Mouse (Mus musculus) G1E (cell line): Measurements from ENCODE around the gene R3hdm2. TPM values are rescaled to one million over a fixed set of nuclear protein-coding genes. Genes with fewer than 3 reads are reported as not detected.

Experiments
- ATAC-seq: 2 replicates; pipeline ENCODE4 v1.8.0; 2016; ENCODE audit warnings: mild to moderate bottlenecking; ENCODE audit not compliant: insufficient number of reproducible peaks, poor library complexity, low FRiP score, severe bottlenecking; ENCODE audit errors: extremely low read depth
- DNase-seq: peaks from one replicate; pipeline ENCODE4 v3.0.0; 2012; ENCODE audit warnings: low spot score
- H3K27me3 ChIP-seq: 2 replicates; pipeline ENCODE4 v1.6.1; 2012; ENCODE audit warnings: mild to moderate bottlenecking, low read length, inconsistent platforms; ENCODE audit not compliant: insufficient read depth
- H3K36me3 ChIP-seq: replicated peaks from 2 replicates; pipeline ENCODE3; 2012; ENCODE audit warnings: mild to moderate bottlenecking, inconsistent platforms
- H3K4me1 ChIP-seq: 2 replicates; pipeline ENCODE4 v1.6.1; 2012; ENCODE audit warnings: low read depth, low read length, inconsistent platforms, mixed read lengths; ENCODE audit not compliant: insufficient read depth
- H3K4me3 ChIP-seq: 2 replicates; pipeline ENCODE4 v1.5.1; 2012; ENCODE audit warnings: low read depth, mild to moderate bottlenecking, inconsistent platforms, low read length, moderate library complexity, mixed read lengths
- H3K9me3 ChIP-seq: replicated peaks from 2 replicates; pipeline ENCODE4 v1.6.1; 2012; ENCODE audit warnings: inconsistent platforms
- CTCF ChIP-seq: IDR thresholded peaks from 2 replicates; pipeline ENCODE4 v1.5.1; 2012; ENCODE audit warnings: low read depth, low read length, inconsistent platforms, mixed read lengths
- GATA1 ChIP-seq: IDR thresholded peaks from 2 replicates; pipeline ENCODE4 v1.6.1; 2012; ENCODE audit warnings: borderline replicate concordance, low read length, inconsistent platforms, mixed read lengths
- GATA2 ChIP-seq: IDR thresholded peaks from 2 replicates; pipeline ENCODE4 v1.6.1; 2012; ENCODE audit warnings: low read depth, low read length, inconsistent platforms, borderline replicate concordance
- POLR2AphosphoS5 ChIP-seq: IDR thresholded peaks from 2 replicates; pipeline ENCODE4 v1.6.1; 2012; ENCODE audit warnings: low read depth, low read length, inconsistent platforms; ENCODE audit not compliant: insufficient replicate concordance
- TAL1 ChIP-seq: conservative IDR thresholded peaks from 2 replicates; pipeline ENCODE4 v1.6.1; 2012; ENCODE audit warnings: low read depth, low read length, inconsistent platforms, mixed read lengths
- polyA plus RNA-seq: library from polyadenylated mRNA; stranded (reverse); fragments of >175 nt; gene quantifications from 2 replicates; pipeline ENCODE4 v1.2.3, GENCODE M21; 2012
- total RNA-seq, 2 experiments: library from RNA; stranded (forward) in 1 of 2; stranded (reverse) in 1 of 2; fragments of 200-1000 nt in 1 of 2; fragments of >200 nt in 1 of 2; fragmentation: Nextera tagmentation in 1 of 2; gene quantifications; 2 replicates each; pipeline ENCODE4 v1.2.3; 2014 to 2017

The R3hdm2 gene
- total and polyA plus RNA-seq, 3 experiments = 14.8 to 123 (median 97.4) TPM

- Histone ChIP-seq H3K9me3 (no peaks in the 10 kb centered on the region), H3K4me3 (peak overlapping the region; percentile 71), H3K27me3 (peaks cover 48% of the 10 kb centered on the region), H3K36me3 (no peaks in the 10 kb centered on the region), H3K4me1 (peaks cover 67% of the 10 kb centered on the region)
- TF ChIP-seq CTCF = peak; percentile 77
- TF ChIP-seq POLR2AphosphoS5 = no peak
- ATAC-seq (peak; percentile 75), DNase-seq (peak; percentile 84)
Observed at GRCm38 (mm10) chr10:127338930-127339682, 41.0 kb upstream of the R3hdm2 start.

- peaks cover 54% of the 10 kb centered on the region for H3K27me3 ChIP-seq
- TF ChIP-seq CTCF = no peak
- no peak for TF ChIP-seq GATA1
- no peak for TF ChIP-seq POLR2AphosphoS5
- no peak for TF ChIP-seq TAL1
- no peak for TF ChIP-seq GATA2
- ATAC-seq (no peak), DNase-seq (no peak)
- H3K36me3 ChIP-seq = no peaks in the 10 kb centered on the region
- peaks cover 67% of the 10 kb centered on the region for H3K4me1 ChIP-seq
- peaks cover 3% of the 10 kb centered on the region for H3K9me3 ChIP-seq
- peak overlapping the region; percentile 71 for H3K4me3 ChIP-seq
Observed at GRCm38 (mm10) chr10:127339683-127340576, 40.2 kb upstream of the R3hdm2 start.

GRCm38 (mm10) chr10:127340577-127341359, 39.4 kb upstream of the R3hdm2 start:
- Histone ChIP-seq H3K4me1 (peaks cover 65% of the 10 kb centered on the region), H3K9me3 (peaks cover 6% of the 10 kb centered on the region), H3K4me3 (peak overlapping the region; percentile 54; the same call in 1 of the 2 replicates), H3K36me3 (no peaks in the 10 kb centered on the region), H3K27me3 (peaks cover 56% of the 10 kb centered on the region)
- DNase-seq = no peak
- no peak for ATAC-seq
- TF ChIP-seq TAL1 = no peak
- TF ChIP-seq CTCF = no peak
- no peak for TF ChIP-seq POLR2AphosphoS5
- no peak for TF ChIP-seq GATA1
- no peak for TF ChIP-seq GATA2

GRCm38 (mm10) chr10:127341360-127341690, 38.8 kb upstream of the R3hdm2 start:
- DNase-seq (no peak), ATAC-seq (no peak)
- Histone ChIP-seq H3K9me3 (peaks cover 6% of the 10 kb centered on the region), H3K4me3 (peak overlapping the region; percentile 54; the same call in 1 of the 2 replicates), H3K36me3 (no peaks in the 10 kb centered on the region), H3K27me3 (peaks cover 53% of the 10 kb centered on the region), H3K4me1 (peaks cover 65% of the 10 kb centered on the region)
- TF ChIP-seq POLR2AphosphoS5 (no peak), TAL1 (no peak), GATA1 (no peak), CTCF (no peak), GATA2 (no peak)

GRCm38 (mm10) chr10:127341891-127342639, 38.1 kb upstream of the R3hdm2 start, which contains the start of gene Gli1:
Gli1 (minus strand) TSS chr10:127341974.
- Histone ChIP-seq H3K4me1 (peaks cover 60% of the 10 kb centered on the region), H3K36me3 (no peaks in the 10 kb centered on the region), H3K9me3 (peaks cover 6% of the 10 kb centered on the region), H3K27me3 (peaks cover 50% of the 10 kb centered on the region), H3K4me3 (peak within 1 kb of the TSS; percentile 54; the same call in 1 of the 2 replicates)
- DNase-seq (no peak), ATAC-seq (0 out of 2 replicates have a peak, but pooled peaks have one; percentile 43)
- peak; percentile 75 for TF ChIP-seq CTCF
- TF ChIP-seq TAL1 = no peak
